Mouse (Mus musculus) ZHBTc4 (cell line): Measurements from ENCODE around the gene Slc26a3.

ENCODE experiments used
- DNase-seq: peaks from one replicate; pipeline ENCODE4 v3.0.0-alpha.2; 2011; ENCODE audit warnings: low read depth, low spot score

The Slc26a3 gene

GRCm38 (mm10) chr12:31390571-31390970, at the start of gene Slc26a3:
TSS of gene Slc26a3 (plus strand) at chr12:31390871.
- DNase-seq = no peak

- peak; percentile 32 for DNase-seq
Measured at GRCm38 (mm10) chr12:31350191-31350943, 40.3 kb upstream of the Slc26a3 start.

- peak; percentile 98 for DNase-seq
Measured at GRCm38 (mm10) chr12:31350944-31351928, 39.4 kb upstream of the Slc26a3 start, which contains the start of gene Dld. TSS of gene Dld (minus strand) at chr12:31351453.

- no peak for DNase-seq
Measured at GRCm38 (mm10) chr12:31366428-31366827, 24.2 kb upstream of the Slc26a3 start.

- DNase-seq = no peak
Measured at GRCm38 (mm10) chr12:31367721-31368120, 22.9 kb upstream of the Slc26a3 start.

- no peak for DNase-seq
Measured at GRCm38 (mm10) chr12:31369118-31369517, 21.6 kb upstream of the Slc26a3 start.

GRCm38 (mm10) chr12:31369656-31370055, 21.0 kb upstream of the Slc26a3 start:
- DNase-seq = no peak

GRCm38 (mm10) chr12:31374603-31375282, 15.9 kb upstream of the Slc26a3 start:
- peak; percentile 71 for DNase-seq

- DNase-seq = peak; percentile 39
Measured at GRCm38 (mm10) chr12:31375283-31375615, 15.4 kb upstream of the Slc26a3 start.

- peak; percentile 59 for DNase-seq
Measured at GRCm38 (mm10) chr12:31376326-31376950, 14.2 kb upstream of the Slc26a3 start.

- DNase-seq = peak; percentile 15
Measured at GRCm38 (mm10) chr12:31377241-31377640, 13.4 kb upstream of the Slc26a3 start.

GRCm38 (mm10) chr12:31380878-31381277, 9.8 kb upstream of the Slc26a3 start:
- DNase-seq = no peak

- no peak for DNase-seq
Measured at GRCm38 (mm10) chr12:31382451-31382850, 8.2 kb upstream of the Slc26a3 start.

- no peak for DNase-seq
Measured at GRCm38 (mm10) chr12:31387303-31387702, 3.4 kb upstream of the Slc26a3 start.

- DNase-seq = no peak
Measured at GRCm38 (mm10) chr12:31391696-31392095, 1.0 kb downstream of the Slc26a3 start.

- no peak for DNase-seq
Measured at GRCm38 (mm10) chr12:31395895-31396294, 5.2 kb downstream of the Slc26a3 start.

- DNase-seq = no peak
Measured at GRCm38 (mm10) chr12:31397709-31398108, 7.0 kb downstream of the Slc26a3 start.

GRCm38 (mm10) chr12:31400821-31401220, 10.2 kb downstream of the Slc26a3 start:
- no peak for DNase-seq

GRCm38 (mm10) chr12:31401930-31402329, 11.3 kb downstream of the Slc26a3 start:
- DNase-seq = no peak

GRCm38 (mm10) chr12:31404575-31405240, 14.0 kb downstream of the Slc26a3 start:
- DNase-seq = no peak

- DNase-seq = no peak
Measured at GRCm38 (mm10) chr12:31415971-31416370, 25.3 kb downstream of the Slc26a3 start.
